Mouse (Mus musculus) testis, adult 10 weeks (tissue): ENCODE results near the gene Mlec. TPM values are rescaled to one million over a fixed set of nuclear protein-coding genes. Genes with fewer than 3 reads are reported as not detected.

Source experiments
- polyA plus RNA-seq: library from polyadenylated mRNA; stranded (reverse); fragments of 350-450 nt; fragmentation: Illumina TruSeq; extraction: RNeasy Lipid Tissue Mini Kit (QIAGEN cat#74804); gene quantifications from one replicate; pipeline ENCODE4 v1.2.3, GENCODE M21; 2014; ENCODE audit warnings: low read depth, low replicate concordance

Mlec gene
- polyA plus RNA-seq = 56.4 TPM

GRCm38 (mm10) chr5:115158040-115158983 is at the start of gene Mlec:
TSS of gene Mlec (minus strand) at chr5:115158179.

DNA sequence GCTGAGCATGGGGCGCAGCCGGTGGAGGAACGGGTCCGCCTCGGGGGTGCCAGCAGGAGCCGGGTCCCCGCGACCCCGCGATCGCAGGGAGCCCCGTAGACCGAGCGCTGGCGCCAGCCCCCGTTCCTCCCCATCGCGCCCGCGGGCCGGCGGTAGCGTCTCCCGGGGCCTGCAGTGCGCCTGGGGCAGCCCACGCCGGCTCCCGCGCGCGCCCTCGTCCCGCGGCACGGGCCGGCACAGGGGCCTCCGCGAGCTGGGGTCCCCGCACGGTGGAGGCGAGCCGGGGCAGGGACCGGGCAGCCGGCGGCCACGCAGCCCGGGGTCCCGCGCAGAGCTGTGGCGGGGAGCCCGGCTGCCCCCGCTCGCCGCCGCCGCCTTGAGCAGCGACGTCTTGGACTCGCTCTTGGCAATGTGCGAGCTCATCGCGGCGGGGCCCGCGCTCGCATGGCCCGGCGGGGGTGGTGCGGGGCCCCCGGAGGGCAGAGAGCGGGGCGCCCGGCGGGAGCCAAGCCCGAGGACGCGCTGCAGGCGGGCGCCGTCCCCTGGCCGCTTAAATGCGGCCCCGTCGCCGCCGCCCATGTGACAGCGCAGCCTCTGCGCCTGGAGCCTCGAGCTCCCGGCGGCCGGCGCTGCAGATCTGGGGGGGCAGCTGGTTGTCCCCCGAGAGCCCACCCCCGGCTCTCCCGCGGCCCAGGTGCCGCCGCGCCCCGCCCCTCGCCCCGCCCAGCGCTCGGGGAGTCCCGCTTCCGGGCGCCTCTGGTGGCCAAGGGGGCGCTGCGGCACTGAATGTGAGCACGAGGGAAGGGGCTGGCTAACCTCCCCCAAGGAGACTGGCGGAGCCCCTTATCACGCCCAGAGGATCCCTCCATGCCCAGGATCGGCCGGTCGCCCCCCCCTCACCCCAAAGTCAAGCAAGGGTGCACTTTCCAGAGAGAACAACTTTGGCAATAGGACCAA is 36.0 kb upstream of the Mlec start, which contains the start of gene Cabp1:
Cabp1 (minus strand) TSS at position 713 of the 957 bp plus-strand sequence.

GRCm38 (mm10) chr5:115134234-115135165 is 23.5 kb downstream of the Mlec start, which contains the start of gene Unc119b:
TSS of gene Unc119b (minus strand) at chr5:115134975.

DNA sequence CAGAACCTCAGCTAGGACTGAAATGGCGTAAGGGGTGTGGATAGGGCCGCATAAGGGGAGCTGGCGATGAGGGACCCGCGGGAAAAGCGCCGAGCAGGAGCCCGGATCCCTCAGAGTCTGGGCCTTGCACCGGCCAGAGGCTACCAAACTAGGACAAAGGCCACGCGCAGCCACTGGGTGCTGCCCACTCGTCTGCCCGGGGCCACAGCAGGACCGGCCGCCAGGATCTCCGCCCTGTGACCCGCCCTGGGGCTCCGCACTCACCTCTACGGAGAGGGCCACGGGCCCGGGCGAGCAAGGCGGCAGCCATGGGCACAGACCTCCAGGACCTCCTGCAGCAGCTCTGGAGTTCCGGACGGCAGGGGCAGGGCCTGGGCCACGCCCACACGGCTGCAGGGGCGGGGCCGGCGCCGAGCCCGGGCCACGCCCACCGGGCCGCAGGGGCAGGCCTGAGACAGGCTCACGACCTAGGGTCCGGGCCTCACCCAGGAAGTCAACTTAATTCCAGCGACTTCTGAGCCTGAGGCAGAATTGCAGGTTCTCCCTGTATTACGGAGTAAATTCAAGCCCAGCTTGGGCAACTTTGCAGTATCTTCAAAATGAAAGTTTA is 38.9 kb downstream of the Mlec start, which contains the start of gene Acads:
Acads (minus strand) TSS at position 386 of the 610 bp plus-strand sequence.

GRCm38 (mm10) chr5:115098195-115098594 is 59.8 kb downstream of the Mlec start, which contains the start of gene Gm10401:
TSS of gene Gm10401 (minus strand) at chr5:115098295.

Other genes with a start within 250 kb of the Mlec start
- gene Oasl1, start 234.9 kb downstream of the Mlec start, polyA plus RNA-seq = 0.22 TPM
- gene 2210016L21Rik, start 216.0 kb downstream of the Mlec start, polyA plus RNA-seq = 0.84 TPM
- not detected for gene Hnf1a, start 187.1 kb downstream of the Mlec start, polyA plus RNA-seq
- 68.8 TPM for gene Sppl3, start 147.0 kb downstream of the Mlec start, polyA plus RNA-seq
- gene Gm10401, start 59.9 kb downstream of the Mlec start, polyA plus RNA-seq = not detected
- 0.67 TPM for gene Acads, start 38.8 kb downstream of the Mlec start, polyA plus RNA-seq
- 1.8 TPM for gene Unc119b, start 23.2 kb downstream of the Mlec start, polyA plus RNA-seq
- 1.2 TPM for gene Cabp1, start 36.2 kb upstream of the Mlec start, polyA plus RNA-seq
- 2.8 TPM for gene Pop5, start 77.7 kb upstream of the Mlec start, polyA plus RNA-seq
- 48.6 TPM for gene Rnf10, start 114.7 kb upstream of the Mlec start, polyA plus RNA-seq
- gene Coq5, start 121.5 kb upstream of the Mlec start, polyA plus RNA-seq = 8.0 TPM
- gene Dynll1, start 142.8 kb upstream of the Mlec start, polyA plus RNA-seq = 1,490 TPM
- gene Srsf9, start 169.0 kb upstream of the Mlec start, polyA plus RNA-seq = 43.0 TPM
- gene Gatc, start 183.0 kb upstream of the Mlec start, polyA plus RNA-seq = 27.7 TPM
- 3.8 TPM for gene Triap1, start 183.0 kb upstream of the Mlec start, polyA plus RNA-seq
- 36.1 TPM for gene Cox6a1, start 190.8 kb upstream of the Mlec start, polyA plus RNA-seq